Mouse (Mus musculus): Measurements from ENCODE around the gene Arpc1a. TPM values are rescaled to one million over a fixed set of nuclear protein-coding genes. Genes with fewer than 3 reads are reported as not detected.

Arpc1a gene
- polyA plus RNA-seq, 1 experiment: 221 TPM

- Histone ChIP-seq H3K4me3 (replicated peaks; ENCODE audit: insufficient read depth, low read depth, low read length) (no peak overlapping the region), H3K27me3 (ENCODE audit: control insufficient read depth, insufficient read depth, low read length) (no peaks in the 10 kb centered on the region), H3K4me1 (ENCODE audit: control insufficient read depth, insufficient read depth, low read length) (no peaks in the 10 kb centered on the region), H3K27ac (ENCODE audit: insufficient read depth, low read length) (no peak overlapping the region)
- TF ChIP-seq POLR2A (IDR thresholded peaks at IDR 0.05; ENCODE audit: borderline replicate concordance, insufficient read depth, low read length) (no peak), CTCF (IDR thresholded peaks at IDR 0.05; ENCODE audit: borderline replicate concordance, insufficient read depth, low read depth, low read length) (no peak)
- 91% methylated on average over 5 of the region's 5 CpGs for WGBS
- DNase-seq: no peak
These were observed 69.1 kb downstream of the Arpc1a start for GRCm38 (mm10) chr5:145152690-145153089.

Other genes with a start within 250 kb of the Arpc1a start
- gene Smurf1, start 118.0 kb upstream of the Arpc1a start, polyA plus RNA-seq (2012; rRNA removed): 21.6 and 21.9 TPM in 2 replicates
- gene Gm4871, start 51.1 kb upstream of the Arpc1a start, polyA plus RNA-seq (2012; rRNA removed): not detected in 2 replicates
- gene 1700018F24Rik, start 40.8 kb upstream of the Arpc1a start, polyA plus RNA-seq (2012; rRNA removed): not detected in 2 replicates
- gene Kpna7, start 200 bp downstream of the Arpc1a start, polyA plus RNA-seq (2012; rRNA removed): not detected in 2 replicates
- gene Arpc1b, start 30.4 kb downstream of the Arpc1a start, polyA plus RNA-seq (2012; rRNA removed): 46.2 and 50.2 TPM in 2 replicates
- 61.0 and 70.4 TPM in 2 replicates for gene Pdap1, start 56.4 kb downstream of the Arpc1a start, polyA plus RNA-seq (2012; rRNA removed)
- gene Bud31, start 56.5 kb downstream of the Arpc1a start, polyA plus RNA-seq (2012; rRNA removed): 101 and 106 TPM in 2 replicates
- 20.2 and 22.4 TPM in 2 replicates for gene Ptcd1, start 83.3 kb downstream of the Arpc1a start, polyA plus RNA-seq (2012; rRNA removed)
- 40.7 and 40.9 TPM in 2 replicates for gene Cpsf4, start 83.4 kb downstream of the Arpc1a start, polyA plus RNA-seq (2012; rRNA removed)
- gene Atp5j2, start 108.2 kb downstream of the Arpc1a start, polyA plus RNA-seq (2012; rRNA removed): 438 and 445 TPM in 2 replicates
- gene Zkscan14, start 118.0 kb downstream of the Arpc1a start, polyA plus RNA-seq (2012; rRNA removed): 9.9 and 10.3 TPM in 2 replicates
- gene Zkscan5, start 120.7 kb downstream of the Arpc1a start, polyA plus RNA-seq (2012; rRNA removed): 11.0 and 11.2 TPM in 2 replicates
- gene Zfp655, start 147.9 kb downstream of the Arpc1a start, polyA plus RNA-seq (2012; rRNA removed): 26.5 and 26.9 TPM in 2 replicates
- 17.7 and 20.5 TPM in 2 replicates for gene Zscan25, start 196.7 kb downstream of the Arpc1a start, polyA plus RNA-seq (2012; rRNA removed)

Measured in cerebellum, adult 2 months (tissue).